Mouse (Mus musculus): ENCODE measurements around the gene Ctns. TPM values are rescaled to one million over a fixed set of nuclear protein-coding genes. Genes with fewer than 3 reads are reported as not detected.
A peak's percentile ranks its signal among the peaks of the same experiment; 100 is the strongest.

Gene Ctns
- polyA plus RNA-seq, 1 experiment from 2014 or later: 12.7 TPM

GRCm38 (mm10) chr11:73168071-73168470, 30.8 kb downstream of the Ctns start:
- Histone ChIP-seq H3K4me3 (ENCODE audit: low read depth, low read length) (no peak overlapping the region), H3K9ac (ENCODE audit: low read depth, low read length) (no peak overlapping the region), H3K4me2 (no peak overlapping the region), H3K36me3 (ENCODE audit: control insufficient read depth, insufficient read depth, low read length) (no peaks in the 10 kb centered on the region), H3K27ac (ENCODE audit: low read depth, low read length) (no peak overlapping the region), H3K9me3 (replicated peaks; ENCODE audit: control insufficient read depth, low read length) (no peaks in the 10 kb centered on the region), H3K4me1 (ENCODE audit: control insufficient read depth, insufficient read depth, low read length) (peaks cover 10% of the 10 kb centered on the region; the same call in 1 of the 2 replicates), H3K27me3 (ENCODE audit: control insufficient read depth, insufficient read depth, low read length) (no peaks in the 10 kb centered on the region)
- no peak for ATAC-seq (replicated peaks; ENCODE audit: insufficient number of reproducible peaks, low FRiP score, low TSS enrichment)
- 85% methylated on average over 8 of the region's 8 CpGs for WGBS (ENCODE audit: insufficient replicate concordance)

DNA sequence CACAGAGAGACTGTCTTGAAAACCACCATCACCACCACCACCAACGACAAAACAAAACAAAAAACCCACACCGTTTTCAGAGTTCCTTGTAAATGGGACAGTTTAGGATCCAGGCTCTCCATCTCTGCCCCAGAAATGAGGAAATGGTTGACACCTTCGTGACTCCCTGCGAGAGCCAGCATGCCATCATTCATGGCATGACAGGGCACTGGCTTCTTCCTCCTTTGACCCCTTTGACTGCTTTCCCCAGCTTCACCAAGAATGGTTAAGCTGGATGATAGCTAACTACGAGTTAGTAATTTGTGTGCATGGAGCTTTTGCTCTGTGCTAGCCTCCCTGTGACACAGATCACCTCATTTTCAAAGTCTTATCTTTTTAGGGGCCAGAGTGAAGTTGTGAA, 36.6 kb downstream of the Ctns start:
- 72% methylated on average over 5 of the region's 5 CpGs for WGBS (ENCODE audit: insufficient replicate concordance)
- no peaks in the 10 kb centered on the region for H3K9me3 ChIP-seq (replicated peaks; ENCODE audit: control insufficient read depth, low read length)

GRCm38 (mm10) chr11:73161616-73162015, 37.2 kb downstream of the Ctns start:
- H3K27me3 ChIP-seq (ENCODE audit: control insufficient read depth, insufficient read depth, low read length): peaks cover 31% of the 10 kb centered on the region
- H3K27ac ChIP-seq (ENCODE audit: low read depth, low read length): no peak overlapping the region
- H3K4me2 ChIP-seq: no peak overlapping the region
- H3K9ac ChIP-seq (ENCODE audit: low read depth, low read length): no peak overlapping the region
- WGBS (ENCODE audit: insufficient replicate concordance): 89% methylated on average over 4 of the region's 4 CpGs
- H3K9me3 ChIP-seq (replicated peaks; ENCODE audit: control insufficient read depth, low read length): no peaks in the 10 kb centered on the region
- no peak overlapping the region for H3K4me3 ChIP-seq (ENCODE audit: low read depth, low read length)
- H3K36me3 ChIP-seq (ENCODE audit: control insufficient read depth, insufficient read depth, low read length): no peaks in the 10 kb centered on the region
- ATAC-seq (replicated peaks; ENCODE audit: insufficient number of reproducible peaks, low FRiP score, low TSS enrichment): no peak
- peaks cover 5% of the 10 kb centered on the region; the same call in 1 of the 2 replicates for H3K4me1 ChIP-seq (ENCODE audit: control insufficient read depth, insufficient read depth, low read length)

More for the DNA sequence above, 36.6 kb downstream of the Ctns start:
- Histone ChIP-seq H3K4me1 (ENCODE audit: control insufficient read depth, insufficient read depth, low read length) (peaks cover 7% of the 10 kb centered on the region; the same call in 1 of the 2 replicates), H3K4me3 (ENCODE audit: low read depth, low read length) (no peak overlapping the region), H3K9ac (ENCODE audit: low read depth, low read length) (no peak overlapping the region), H3K4me2 (no peak overlapping the region), H3K27me3 (ENCODE audit: control insufficient read depth, insufficient read depth, low read length) (peaks cover 25% of the 10 kb centered on the region), H3K27ac (ENCODE audit: low read depth, low read length) (no peak overlapping the region), H3K36me3 (ENCODE audit: control insufficient read depth, insufficient read depth, low read length) (no peaks in the 10 kb centered on the region)
- no peak for ATAC-seq (replicated peaks; ENCODE audit: insufficient number of reproducible peaks, low FRiP score, low TSS enrichment)

GRCm38 (mm10) chr11:73160811-73161200, 38.0 kb downstream of the Ctns start:
- Histone ChIP-seq H3K27ac (ENCODE audit: low read depth, low read length) (no peak overlapping the region), H3K4me1 (ENCODE audit: control insufficient read depth, insufficient read depth, low read length) (peaks cover 5% of the 10 kb centered on the region; the same call in 1 of the 2 replicates), H3K9ac (ENCODE audit: low read depth, low read length) (peak overlapping the region; percentile 69), H3K9me3 (replicated peaks; ENCODE audit: control insufficient read depth, low read length) (no peaks in the 10 kb centered on the region), H3K4me3 (ENCODE audit: low read depth, low read length) (peak overlapping the region; percentile 49), H3K36me3 (ENCODE audit: control insufficient read depth, insufficient read depth, low read length) (no peaks in the 10 kb centered on the region), H3K27me3 (ENCODE audit: control insufficient read depth, insufficient read depth, low read length) (peaks cover 33% of the 10 kb centered on the region), H3K4me2 (peak overlapping the region; percentile 73)
- 0 out of 2 replicates have a peak, but pooled peaks have one; percentile 41 for ATAC-seq (replicated peaks; ENCODE audit: insufficient number of reproducible peaks, low FRiP score, low TSS enrichment)
- WGBS (ENCODE audit: insufficient replicate concordance): 18% methylated on average over 6 of the region's 6 CpGs

DNA sequence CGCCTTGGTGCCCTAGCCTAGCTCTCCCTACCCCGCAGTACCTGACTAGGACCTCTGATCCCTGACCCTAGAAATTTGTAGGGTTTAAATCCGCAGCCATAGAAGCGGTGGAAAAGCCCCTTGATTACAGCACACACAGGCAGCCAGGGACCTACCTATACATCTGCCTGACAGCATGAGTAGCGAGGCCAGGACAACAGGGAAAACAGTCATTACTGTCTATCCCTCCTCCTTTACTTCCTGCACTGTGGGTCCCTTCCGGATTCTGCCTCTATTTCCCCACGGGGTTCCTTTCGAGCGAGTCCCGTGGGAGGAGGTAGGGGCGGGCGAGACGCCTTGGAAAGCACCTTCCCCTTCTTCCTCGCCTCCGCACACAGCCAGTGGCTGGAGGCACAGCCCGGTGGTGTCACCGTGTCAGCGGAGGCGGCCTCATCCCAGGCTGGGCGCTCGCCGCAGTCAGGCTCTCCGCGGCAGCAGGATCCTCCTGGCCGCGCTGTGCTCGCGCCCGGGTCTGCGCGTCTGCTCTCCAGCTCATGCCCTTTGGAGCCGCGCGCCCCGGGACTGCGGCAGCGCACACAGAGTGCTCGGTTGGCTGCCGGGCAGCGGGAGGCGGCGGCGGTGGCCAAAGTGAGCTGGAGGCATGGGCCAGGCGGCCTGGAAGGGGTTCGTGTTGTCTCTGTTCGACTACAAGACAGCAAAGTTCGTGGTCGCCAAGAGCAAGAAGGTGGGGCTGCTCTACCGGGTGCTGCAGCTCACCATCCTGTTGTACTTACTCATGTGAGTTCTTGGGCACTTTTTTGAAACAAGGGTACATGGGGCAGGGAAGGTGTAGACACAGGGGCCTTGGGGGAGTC, 38.7 kb downstream of the Ctns start, which contains the start of gene P2rx5:
Gene P2rx5, plus strand, starts transcription at position 465 of the 854 bp plus-strand sequence.
- no peaks in the 10 kb centered on the region for H3K9me3 ChIP-seq (replicated peaks; ENCODE audit: control insufficient read depth, low read length)
- peaks cover 33% of the 10 kb centered on the region for H3K27me3 ChIP-seq (ENCODE audit: control insufficient read depth, insufficient read depth, low read length)
- H3K4me1 ChIP-seq (ENCODE audit: control insufficient read depth, insufficient read depth, low read length): peaks cover 5% of the 10 kb centered on the region; the same call in 1 of the 2 replicates
- H3K9ac ChIP-seq (ENCODE audit: low read depth, low read length): peak within 1 kb of the TSS; percentile 69
- no peak within 1 kb of the TSS for H3K27ac ChIP-seq (ENCODE audit: low read depth, low read length)
- 2% methylated on average over 49 of the region's 49 CpGs for WGBS (ENCODE audit: insufficient replicate concordance)
- 0 out of 2 replicates have a peak, but pooled peaks have one; percentile 63 for ATAC-seq (replicated peaks; ENCODE audit: insufficient number of reproducible peaks, low FRiP score, low TSS enrichment)
- peak within 1 kb of the TSS; percentile 49 for H3K4me3 ChIP-seq (ENCODE audit: low read depth, low read length)
- H3K4me2 ChIP-seq: peak within 1 kb of the TSS; percentile 73
- H3K36me3 ChIP-seq (ENCODE audit: control insufficient read depth, insufficient read depth, low read length): no peaks in the 10 kb centered on the region

- Histone ChIP-seq H3K9ac (ENCODE audit: low read depth, low read length) (no peak overlapping the region), H3K4me1 (ENCODE audit: control insufficient read depth, insufficient read depth, low read length) (no peaks in the 10 kb centered on the region), H3K4me2 (no peak overlapping the region), H3K9me3 (replicated peaks; ENCODE audit: control insufficient read depth, low read length) (no peaks in the 10 kb centered on the region), H3K36me3 (ENCODE audit: control insufficient read depth, insufficient read depth, low read length) (no peaks in the 10 kb centered on the region), H3K4me3 (ENCODE audit: low read depth, low read length) (no peak overlapping the region), H3K27me3 (ENCODE audit: control insufficient read depth, insufficient read depth, low read length) (peaks cover 26% of the 10 kb centered on the region), H3K27ac (ENCODE audit: low read depth, low read length) (no peak overlapping the region)
- ATAC-seq (replicated peaks; ENCODE audit: insufficient number of reproducible peaks, low FRiP score, low TSS enrichment): no peak
- WGBS (ENCODE audit: insufficient replicate concordance): 70% methylated on average over 6 of the region's 6 CpGs
Observed at GRCm38 (mm10) chr11:73155071-73155470, 43.8 kb downstream of the Ctns start.

- 79% methylated on average over 9 of the region's 9 CpGs for WGBS (ENCODE audit: insufficient replicate concordance)
- Histone ChIP-seq H3K4me1 (ENCODE audit: control insufficient read depth, insufficient read depth, low read length) (no peaks in the 10 kb centered on the region; the same call in 1 of the 2 replicates), H3K9ac (ENCODE audit: low read depth, low read length) (no peak overlapping the region), H3K9me3 (replicated peaks; ENCODE audit: control insufficient read depth, low read length) (no peaks in the 10 kb centered on the region), H3K27me3 (ENCODE audit: control insufficient read depth, insufficient read depth, low read length) (no peaks in the 10 kb centered on the region), H3K4me2 (no peak overlapping the region), H3K27ac (ENCODE audit: low read depth, low read length) (no peak overlapping the region), H3K36me3 (ENCODE audit: control insufficient read depth, insufficient read depth, low read length) (no peaks in the 10 kb centered on the region), H3K4me3 (ENCODE audit: low read depth, low read length) (no peak overlapping the region)
- no peak for ATAC-seq (replicated peaks; ENCODE audit: insufficient number of reproducible peaks, low FRiP score, low TSS enrichment)
Observed at GRCm38 (mm10) chr11:73148209-73148608, 50.6 kb downstream of the Ctns start.

- H3K36me3 ChIP-seq (ENCODE audit: control insufficient read depth, insufficient read depth, low read length): no peaks in the 10 kb centered on the region
- no peaks in the 10 kb centered on the region for H3K9me3 ChIP-seq (replicated peaks; ENCODE audit: control insufficient read depth, low read length)
- H3K27me3 ChIP-seq (ENCODE audit: control insufficient read depth, insufficient read depth, low read length): no peaks in the 10 kb centered on the region
- WGBS (ENCODE audit: insufficient replicate concordance): 38% methylated on average over 7 of the region's 7 CpGs
- H3K4me3 ChIP-seq (ENCODE audit: low read depth, low read length): no peak overlapping the region
- H3K4me2 ChIP-seq: no peak overlapping the region
- H3K4me1 ChIP-seq (ENCODE audit: control insufficient read depth, insufficient read depth, low read length): no peaks in the 10 kb centered on the region; the same call in 1 of the 2 replicates
- ATAC-seq (replicated peaks; ENCODE audit: insufficient number of reproducible peaks, low FRiP score, low TSS enrichment): no peak
- H3K27ac ChIP-seq (ENCODE audit: low read depth, low read length): no peak overlapping the region
- H3K9ac ChIP-seq (ENCODE audit: low read depth, low read length): no peak overlapping the region
Observed at GRCm38 (mm10) chr11:73146975-73147365, 51.9 kb downstream of the Ctns start.

Data from heart, embryonic 11.5 days (tissue).